Mouse (Mus musculus): Measurements from ENCODE around the gene Tnik. TPM values are rescaled to one million over a fixed set of nuclear protein-coding genes. Genes with fewer than 3 reads are reported as not detected.

Tnik gene
- polyA plus RNA-seq, 1 experiment from 2014 or later = 1.9 TPM

DNA sequence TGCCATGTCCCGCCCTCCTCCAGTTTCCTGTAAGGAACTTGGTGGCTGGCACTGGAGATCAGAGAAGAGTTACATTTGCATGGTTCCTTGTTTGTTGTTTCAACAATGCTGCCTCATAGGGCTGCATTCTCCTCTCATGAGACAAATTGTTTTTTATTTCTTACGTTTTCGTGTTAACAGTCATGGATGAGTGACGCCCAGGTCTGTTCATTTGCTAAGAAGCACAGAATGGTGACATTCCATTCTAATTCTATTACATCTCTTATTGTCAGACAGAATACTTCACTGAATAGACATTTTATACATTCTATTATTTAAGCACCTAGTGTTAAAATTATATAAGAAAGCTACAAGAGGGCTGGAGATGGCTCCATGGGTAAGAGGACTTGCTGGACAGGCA is 266.5 kb downstream of the Tnik start:
- no peak overlapping the region for H3K27ac ChIP-seq (replicated peaks)
- no peak overlapping the region for H3K9ac ChIP-seq
- H3K4me2 ChIP-seq = no peak overlapping the region
- no peaks in the 10 kb centered on the region for H3K4me1 ChIP-seq (replicated peaks)
- no peaks in the 10 kb centered on the region for H3K36me3 ChIP-seq (replicated peaks)
- H3K4me3 ChIP-seq (replicated peaks) = no peak overlapping the region
- no peak for ATAC-seq (ENCODE audit: insufficient read depth)
- H3K9me3 ChIP-seq (replicated peaks) = no peaks in the 10 kb centered on the region
- H3K27me3 ChIP-seq = no peaks in the 10 kb centered on the region
- 63% methylated on average over 4 of the region's 4 CpGs for WGBS (ENCODE audit: insufficient replicate concordance)

DNA sequence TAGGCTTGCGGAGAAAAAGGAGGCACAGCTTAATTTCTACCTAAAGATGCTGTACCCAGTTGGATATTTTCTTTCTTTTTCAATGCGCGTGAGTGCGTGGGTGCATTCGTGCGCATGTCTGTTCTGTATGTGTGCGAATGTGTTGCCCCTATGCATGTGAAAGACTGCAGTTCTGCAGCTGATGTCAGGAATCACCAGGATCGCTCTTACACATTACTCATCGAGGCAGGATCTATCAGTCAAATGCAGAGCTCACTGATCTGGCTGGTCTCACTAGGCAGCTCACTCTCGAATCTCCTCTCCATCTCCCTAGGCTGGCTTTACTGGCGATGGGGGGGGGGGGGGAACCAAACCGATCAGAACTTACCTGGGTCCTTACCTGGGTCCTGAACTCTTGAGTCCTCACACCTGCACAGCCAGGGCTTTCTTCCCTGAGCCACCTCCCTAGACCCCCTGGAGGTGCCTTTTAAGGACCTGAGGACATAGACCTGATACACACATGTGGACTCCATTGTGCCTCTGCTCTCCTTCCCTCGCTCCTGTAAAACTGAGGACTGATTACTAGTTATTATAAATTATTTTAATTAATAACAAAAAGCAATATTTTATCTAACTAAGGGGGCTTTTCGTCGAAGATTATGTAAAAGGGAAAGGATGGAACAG is 268.4 kb downstream of the Tnik start:
- Histone ChIP-seq H3K27me3 (no peaks in the 10 kb centered on the region), H3K4me3 (replicated peaks) (no peak overlapping the region), H3K4me2 (no peak overlapping the region), H3K9me3 (replicated peaks) (no peaks in the 10 kb centered on the region), H3K27ac (replicated peaks) (no peak overlapping the region), H3K9ac (no peak overlapping the region), H3K4me1 (replicated peaks) (no peaks in the 10 kb centered on the region), H3K36me3 (replicated peaks) (no peaks in the 10 kb centered on the region)
- WGBS (ENCODE audit: insufficient replicate concordance) = 72% methylated on average over 15 of the region's 15 CpGs
- no peak for ATAC-seq (ENCODE audit: insufficient read depth)

- Histone ChIP-seq H3K9ac (no peak overlapping the region), H3K4me1 (replicated peaks) (no peaks in the 10 kb centered on the region), H3K4me3 (replicated peaks) (no peak overlapping the region), H3K27me3 (no peaks in the 10 kb centered on the region), H3K27ac (replicated peaks) (no peak overlapping the region), H3K9me3 (replicated peaks) (no peaks in the 10 kb centered on the region), H3K4me2 (no peak overlapping the region), H3K36me3 (replicated peaks) (no peaks in the 10 kb centered on the region)
- WGBS (ENCODE audit: insufficient replicate concordance) = 75% methylated on average over 7 of the region's 7 CpGs
- ATAC-seq (ENCODE audit: insufficient read depth) = no peak
These were observed 269.7 kb downstream of the Tnik start for GRCm38 (mm10) chr3:28532666-28533065.

DNA sequence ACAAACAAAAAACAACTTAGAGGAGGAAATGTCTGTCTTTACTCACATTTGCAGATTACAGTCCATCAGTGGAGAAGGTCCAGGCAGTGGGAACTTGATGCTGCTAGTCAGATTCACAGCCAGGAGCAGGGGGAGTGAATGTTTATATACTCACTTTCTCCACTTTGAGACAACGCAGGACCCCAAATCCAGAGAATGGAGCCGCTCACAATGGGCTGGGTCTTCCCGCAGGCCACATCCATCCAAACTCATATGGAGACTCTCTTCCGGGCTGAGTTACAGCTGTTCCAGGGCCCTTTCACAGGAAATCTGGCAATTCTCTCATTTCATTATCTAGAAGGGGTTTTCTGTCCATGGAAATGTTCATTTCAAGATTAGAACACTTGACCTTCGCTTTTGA is 277.1 kb downstream of the Tnik start:
- Histone ChIP-seq H3K4me3 (replicated peaks) (no peak overlapping the region), H3K27ac (replicated peaks) (no peak overlapping the region), H3K4me2 (no peak overlapping the region), H3K27me3 (no peaks in the 10 kb centered on the region), H3K4me1 (replicated peaks) (no peaks in the 10 kb centered on the region), H3K9ac (no peak overlapping the region), H3K36me3 (replicated peaks) (no peaks in the 10 kb centered on the region), H3K9me3 (replicated peaks) (no peaks in the 10 kb centered on the region)
- WGBS (ENCODE audit: insufficient replicate concordance) = 75% methylated on average over 5 of the region's 5 CpGs
- ATAC-seq (ENCODE audit: insufficient read depth) = no peak

DNA sequence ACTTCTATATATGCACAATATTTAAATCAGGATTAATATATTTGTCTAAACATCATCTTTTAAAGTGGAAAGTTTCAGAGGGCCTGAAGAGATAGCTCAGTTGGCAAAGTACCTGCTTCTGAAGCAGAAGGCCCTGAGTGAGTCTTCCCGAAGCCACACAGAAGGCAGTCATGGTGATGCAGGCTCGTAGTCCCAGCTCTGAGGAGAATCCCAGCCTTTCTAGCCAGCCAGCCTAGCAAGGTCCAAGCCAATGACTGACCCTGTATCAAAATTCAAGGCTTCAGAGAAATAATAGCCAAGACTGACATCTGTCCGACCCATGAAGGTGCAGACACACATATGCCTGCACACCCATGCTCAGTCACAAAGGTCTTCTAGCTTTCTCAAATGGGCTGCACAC is 279.9 kb downstream of the Tnik start:
- H3K36me3 ChIP-seq (replicated peaks) = no peaks in the 10 kb centered on the region

DNA sequence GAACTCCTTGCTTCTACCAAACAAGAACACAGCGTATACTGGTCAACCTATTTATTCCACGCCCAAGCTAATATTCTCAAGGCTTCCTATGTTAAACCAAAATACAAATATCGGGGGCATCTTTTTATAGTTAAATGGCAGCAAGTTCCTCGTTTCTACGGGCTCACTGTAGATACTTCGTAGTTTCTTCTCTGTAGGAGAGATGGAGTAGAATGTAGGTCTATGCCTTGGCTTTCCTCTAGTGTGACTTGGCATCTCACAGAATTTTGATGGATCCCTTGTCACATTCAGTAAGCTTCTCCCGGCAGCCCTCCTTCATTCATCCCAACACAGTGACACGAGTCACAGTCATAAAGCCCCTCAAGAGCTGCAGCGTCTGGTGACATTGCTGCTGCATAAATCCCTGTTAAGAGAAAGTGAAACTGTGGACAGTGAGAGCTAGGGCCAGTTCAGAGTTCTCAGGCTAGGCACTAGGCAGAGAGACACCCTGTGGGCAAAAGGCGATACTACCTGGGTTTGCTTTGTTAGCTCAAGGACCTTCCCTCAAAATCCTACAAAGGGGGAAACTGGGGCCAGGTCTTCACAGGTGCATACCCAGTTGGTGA is 280.5 kb downstream of the Tnik start:
- Histone ChIP-seq H3K4me2 (no peak overlapping the region), H3K36me3 (replicated peaks) (no peaks in the 10 kb centered on the region), H3K27me3 (no peaks in the 10 kb centered on the region), H3K9me3 (replicated peaks) (no peaks in the 10 kb centered on the region), H3K27ac (replicated peaks) (no peak overlapping the region), H3K9ac (no peak overlapping the region), H3K4me1 (replicated peaks) (no peaks in the 10 kb centered on the region), H3K4me3 (replicated peaks) (no peak overlapping the region)
- WGBS (ENCODE audit: insufficient replicate concordance) = 62% methylated on average over 10 of the region's 10 CpGs
- no peak for ATAC-seq (ENCODE audit: insufficient read depth)

More for the DNA sequence above, 279.9 kb downstream of the Tnik start:
- Histone ChIP-seq H3K4me3 (replicated peaks) (no peak overlapping the region), H3K27me3 (no peaks in the 10 kb centered on the region), H3K9ac (no peak overlapping the region), H3K9me3 (replicated peaks) (no peaks in the 10 kb centered on the region), H3K4me2 (no peak overlapping the region), H3K27ac (replicated peaks) (no peak overlapping the region), H3K4me1 (replicated peaks) (no peaks in the 10 kb centered on the region)
- 61% methylated on average over 3 of the region's 3 CpGs for WGBS (ENCODE audit: insufficient replicate concordance)
- ATAC-seq (ENCODE audit: insufficient read depth) = no peak

- Histone ChIP-seq H3K27ac (replicated peaks) (no peak overlapping the region), H3K4me1 (replicated peaks) (no peaks in the 10 kb centered on the region), H3K4me3 (replicated peaks) (no peak overlapping the region), H3K9ac (no peak overlapping the region), H3K27me3 (no peaks in the 10 kb centered on the region), H3K36me3 (replicated peaks) (no peaks in the 10 kb centered on the region), H3K4me2 (no peak overlapping the region), H3K9me3 (replicated peaks) (no peaks in the 10 kb centered on the region)
- ATAC-seq (ENCODE audit: insufficient read depth) = no peak
- WGBS (ENCODE audit: insufficient replicate concordance) = 61% methylated on average over 11 of the region's 11 CpGs
These were observed 281.4 kb downstream of the Tnik start for GRCm38 (mm10) chr3:28544345-28544869.

- H3K9ac ChIP-seq = no peak overlapping the region
- no peak overlapping the region for H3K4me3 ChIP-seq (replicated peaks)
- ATAC-seq (ENCODE audit: insufficient read depth) = no peak
- no peak overlapping the region for H3K27ac ChIP-seq (replicated peaks)
- H3K9me3 ChIP-seq (replicated peaks) = no peaks in the 10 kb centered on the region
- 52% methylated on average over 10 of the region's 10 CpGs for WGBS (ENCODE audit: insufficient replicate concordance)
- H3K27me3 ChIP-seq = no peaks in the 10 kb centered on the region
- H3K4me2 ChIP-seq = no peak overlapping the region
- no peaks in the 10 kb centered on the region for H3K4me1 ChIP-seq (replicated peaks)
- H3K36me3 ChIP-seq (replicated peaks) = no peaks in the 10 kb centered on the region
These were observed 285.1 kb downstream of the Tnik start for GRCm38 (mm10) chr3:28547965-28548730.

GRCm38 (mm10) chr3:28549391-28549790 is 286.4 kb downstream of the Tnik start:
- H3K9ac ChIP-seq = no peak overlapping the region

GRCm38 (mm10) chr3:28550497-28551093 is 287.6 kb downstream of the Tnik start:
- Histone ChIP-seq H3K4me1 (replicated peaks) (no peaks in the 10 kb centered on the region), H3K4me3 (replicated peaks) (no peak overlapping the region), H3K36me3 (replicated peaks) (no peaks in the 10 kb centered on the region), H3K9ac (no peak overlapping the region), H3K27ac (replicated peaks) (no peak overlapping the region), H3K4me2 (no peak overlapping the region), H3K9me3 (replicated peaks) (no peaks in the 10 kb centered on the region), H3K27me3 (no peaks in the 10 kb centered on the region)
- 72% methylated on average over 6 of the region's 6 CpGs for WGBS (ENCODE audit: insufficient replicate concordance)
- ATAC-seq (ENCODE audit: insufficient read depth) = no peak

More at GRCm38 (mm10) chr3:28549391-28549790, 286.4 kb downstream of the Tnik start:
- H3K9me3 ChIP-seq (replicated peaks) = no peaks in the 10 kb centered on the region
- ATAC-seq (ENCODE audit: insufficient read depth) = no peak
- H3K4me1 ChIP-seq (replicated peaks) = no peaks in the 10 kb centered on the region
- no peaks in the 10 kb centered on the region for H3K27me3 ChIP-seq
- no peak overlapping the region for H3K27ac ChIP-seq (replicated peaks)
- 62% methylated on average over 6 of the region's 6 CpGs for WGBS (ENCODE audit: insufficient replicate concordance)
- H3K4me2 ChIP-seq = no peak overlapping the region
- H3K36me3 ChIP-seq (replicated peaks) = no peaks in the 10 kb centered on the region
- H3K4me3 ChIP-seq (replicated peaks) = no peak overlapping the region

- H3K9me3 ChIP-seq (replicated peaks) = no peaks in the 10 kb centered on the region
- H3K36me3 ChIP-seq (replicated peaks) = no peaks in the 10 kb centered on the region
- no peak overlapping the region for H3K4me2 ChIP-seq
- no peak overlapping the region for H3K4me3 ChIP-seq (replicated peaks)
- no peak overlapping the region for H3K9ac ChIP-seq
- no peak for ATAC-seq (ENCODE audit: insufficient read depth)
- no peaks in the 10 kb centered on the region for H3K4me1 ChIP-seq (replicated peaks)
- no peaks in the 10 kb centered on the region for H3K27me3 ChIP-seq
- WGBS (ENCODE audit: insufficient replicate concordance) = 47% methylated on average over 1 of the region's 1 CpGs
- no peak overlapping the region for H3K27ac ChIP-seq (replicated peaks)
These were observed 288.7 kb downstream of the Tnik start for GRCm38 (mm10) chr3:28551756-28552155.

Measured in liver, embryonic 15.5 days (tissue).